Mouse (Mus musculus): Measurements from ENCODE around the gene Alox12b. TPM values are rescaled to one million over a fixed set of nuclear protein-coding genes. Genes with fewer than 3 reads are reported as not detected.

Gene Alox12b
- 0.05 TPM in 1 of 2 replicates, not detected in the other for polyA plus RNA-seq (2014; fragmentation: Nextera tagmentation; extraction: Ambion mirVana)

DNA sequence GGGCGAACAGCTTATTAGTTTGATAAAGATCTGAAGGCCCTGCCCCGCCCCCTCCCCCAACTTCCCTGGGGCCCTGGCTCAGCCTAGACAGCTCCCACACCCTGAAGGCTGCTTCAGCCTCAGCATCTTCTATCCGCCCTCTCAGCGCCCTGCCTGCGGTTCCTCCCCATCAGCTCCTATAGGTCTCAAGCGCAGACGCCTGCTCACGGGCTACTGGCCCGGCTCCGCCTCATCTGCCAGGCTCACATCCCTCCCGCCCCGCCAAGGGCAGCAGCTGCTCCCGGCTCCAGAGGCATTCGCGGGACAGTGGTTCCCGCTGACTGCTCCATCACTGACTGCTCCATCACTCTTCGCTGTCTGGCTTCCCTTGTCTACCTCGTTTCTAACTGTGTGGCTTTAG lies at the start of gene Alox12b:
Gene Alox12b, plus strand, starts transcription at position 190 of the 400 bp plus-strand sequence.
- no peak for ATAC-seq (ENCODE audit: insufficient number of reproducible peaks, low FRiP score, low TSS enrichment, low read depth)
- peak within 1 kb of the TSS; percentile 34 for H3K4me2 ChIP-seq (ENCODE audit: low read depth, severe bottlenecking)
- H3K36me3 ChIP-seq (ENCODE audit: control insufficient read depth, insufficient read depth, low read length): no peaks in the 10 kb centered on the region
- no peak within 1 kb of the TSS for H3K27ac ChIP-seq (replicated peaks; ENCODE audit: low read depth, low read length)
- peak; percentile 60 for DNase-seq (ENCODE audit: low spot score)
- H3K27me3 ChIP-seq (ENCODE audit: control insufficient read depth, insufficient read depth, low read length): peaks cover 22% of the 10 kb centered on the region
- no peaks in the 10 kb centered on the region for H3K9me3 ChIP-seq (ENCODE audit: control insufficient read depth, low read length)
- H3K4me3 ChIP-seq (ENCODE audit: low read depth, low read length): peak within 1 kb of the TSS; percentile 11; the same call in 1 of the 2 replicates
- H3K4me1 ChIP-seq (ENCODE audit: control insufficient read depth, insufficient read depth, low read length): peaks cover 2% of the 10 kb centered on the region; the same call in 1 of the 2 replicates
- H3K9ac ChIP-seq (ENCODE audit: low read length): 0 out of 2 replicates have a peak within 1 kb of the TSS, but pooled peaks have one; percentile 27
- WGBS: 3% methylated on average over 18 of the region's 18 CpGs

DNA sequence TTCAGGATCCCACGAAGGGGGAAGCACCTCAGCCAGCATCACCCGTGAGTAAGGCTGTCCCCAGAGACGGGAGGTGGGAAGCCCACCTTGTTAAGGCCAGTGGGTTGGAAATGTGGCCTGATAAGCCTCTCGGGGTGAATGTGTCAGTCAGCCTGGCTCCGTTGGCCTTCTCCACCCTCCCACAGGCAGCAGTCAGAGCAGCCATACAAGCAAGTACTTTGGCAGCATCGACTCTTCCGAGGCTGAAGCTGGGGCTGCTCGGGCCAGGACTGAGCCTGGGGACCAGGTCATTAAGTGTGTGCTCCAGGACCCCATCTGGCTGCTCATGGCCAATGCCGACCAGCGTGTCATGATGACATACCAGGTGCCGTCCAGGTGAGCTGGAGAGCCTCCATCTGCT lies 49.1 kb upstream of the Alox12b start:
- Histone ChIP-seq H3K4me3 (ENCODE audit: low read depth, low read length) (no peak overlapping the region), H3K27me3 (ENCODE audit: control insufficient read depth, insufficient read depth, low read length) (no peaks in the 10 kb centered on the region), H3K9ac (ENCODE audit: low read length) (no peak overlapping the region), H3K27ac (replicated peaks; ENCODE audit: low read depth, low read length) (no peak overlapping the region), H3K4me1 (ENCODE audit: control insufficient read depth, insufficient read depth, low read length) (0 out of 2 replicates have a peak, but pooled peaks cover 3% of the 10 kb centered on the region), H3K36me3 (ENCODE audit: control insufficient read depth, insufficient read depth, low read length) (peaks cover 19% of the 10 kb centered on the region; the same call in 1 of the 2 replicates), H3K9me3 (ENCODE audit: control insufficient read depth, low read length) (no peaks in the 10 kb centered on the region), H3K4me2 (ENCODE audit: low read depth, severe bottlenecking) (no peak overlapping the region)
- DNase-seq (ENCODE audit: low spot score) (no peak), ATAC-seq (ENCODE audit: insufficient number of reproducible peaks, low FRiP score, low TSS enrichment, low read depth) (no peak)
- 90% methylated on average over 11 of the region's 11 CpGs for WGBS

DNA sequence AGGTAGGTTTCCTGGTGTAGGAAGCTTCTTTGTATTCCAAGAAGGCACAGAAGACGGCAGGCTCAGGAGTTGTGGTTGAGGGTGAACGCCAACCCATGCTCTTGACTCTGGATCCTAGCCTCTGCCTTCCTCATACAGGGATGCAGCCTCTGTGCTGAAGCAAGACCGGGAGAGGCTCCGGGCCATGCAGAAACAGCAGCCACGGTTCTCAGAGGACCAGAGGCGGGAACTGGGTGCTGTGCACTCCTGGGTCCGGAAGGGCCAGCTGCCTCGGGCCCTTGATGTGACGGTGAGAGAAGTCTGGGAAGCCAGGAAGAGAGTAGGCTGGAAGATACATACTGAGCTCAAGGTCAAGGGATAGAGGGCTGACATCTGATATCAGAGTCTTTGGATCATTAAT lies 48.6 kb upstream of the Alox12b start:
- 92% methylated on average over 9 of the region's 9 CpGs for WGBS
- DNase-seq (ENCODE audit: low spot score) (no peak), ATAC-seq (ENCODE audit: insufficient number of reproducible peaks, low FRiP score, low TSS enrichment, low read depth) (no peak)
- Histone ChIP-seq H3K9ac (ENCODE audit: low read length) (no peak overlapping the region), H3K4me3 (ENCODE audit: low read depth, low read length) (no peak overlapping the region), H3K9me3 (ENCODE audit: control insufficient read depth, low read length) (no peaks in the 10 kb centered on the region), H3K4me1 (ENCODE audit: control insufficient read depth, insufficient read depth, low read length) (0 out of 2 replicates have a peak, but pooled peaks cover 3% of the 10 kb centered on the region), H3K36me3 (ENCODE audit: control insufficient read depth, insufficient read depth, low read length) (peaks cover 19% of the 10 kb centered on the region; the same call in 1 of the 2 replicates), H3K27me3 (ENCODE audit: control insufficient read depth, insufficient read depth, low read length) (no peaks in the 10 kb centered on the region), H3K4me2 (ENCODE audit: low read depth, severe bottlenecking) (no peak overlapping the region), H3K27ac (replicated peaks; ENCODE audit: low read depth, low read length) (no peak overlapping the region)

DNA sequence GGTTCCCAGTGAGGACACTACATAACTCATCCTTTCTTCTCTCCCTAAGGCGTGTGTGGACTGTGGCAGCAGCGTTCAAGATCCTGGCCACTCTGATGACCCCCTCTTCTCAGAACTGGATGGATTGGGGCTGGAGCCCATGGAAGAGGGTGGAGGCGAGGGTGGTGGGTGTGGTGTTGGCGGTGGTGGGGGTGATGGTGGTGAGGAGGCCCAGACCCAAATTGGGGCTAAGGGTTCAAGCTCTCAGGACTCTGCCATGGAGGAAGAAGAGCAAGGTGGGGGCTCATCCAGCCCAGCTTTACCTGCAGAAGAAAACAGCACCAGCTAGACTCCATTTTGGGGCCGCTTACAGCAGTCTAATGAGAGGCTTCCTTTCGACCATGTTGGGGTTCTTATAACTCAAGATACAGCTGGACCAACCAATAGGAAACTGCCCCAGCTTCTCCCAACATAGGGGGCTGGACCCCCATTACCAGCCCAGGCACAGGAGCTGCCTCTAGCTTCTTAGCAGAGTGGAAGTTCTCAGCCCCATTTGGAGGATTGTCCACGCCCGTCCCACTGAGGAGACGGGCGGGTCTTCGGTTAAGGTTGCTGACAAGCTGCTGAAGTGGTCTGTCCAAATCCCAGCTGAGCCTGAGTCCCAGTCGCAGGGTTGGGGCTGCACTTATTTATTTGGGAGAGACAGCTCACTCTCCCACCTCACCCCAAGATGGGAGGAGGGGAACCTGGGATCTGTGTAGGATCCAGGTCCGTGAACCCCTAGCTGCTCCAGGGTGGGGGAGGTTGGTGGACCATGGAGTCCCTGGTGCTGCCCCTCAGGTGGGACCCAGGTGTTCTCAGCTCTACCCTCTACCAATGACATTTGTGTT lies 47.5 kb upstream of the Alox12b start:
- H3K4me1 ChIP-seq (ENCODE audit: control insufficient read depth, insufficient read depth, low read length): 0 out of 2 replicates have a peak, but pooled peaks cover 3% of the 10 kb centered on the region
- WGBS: 80% methylated on average over 13 of the region's 13 CpGs
- H3K4me2 ChIP-seq (ENCODE audit: low read depth, severe bottlenecking): no peak overlapping the region
- peaks cover 10% of the 10 kb centered on the region; the same call in 1 of the 2 replicates for H3K36me3 ChIP-seq (ENCODE audit: control insufficient read depth, insufficient read depth, low read length)
- no peak overlapping the region for H3K27ac ChIP-seq (replicated peaks; ENCODE audit: low read depth, low read length)
- DNase-seq (ENCODE audit: low spot score): no peak
- no peak overlapping the region for H3K4me3 ChIP-seq (ENCODE audit: low read depth, low read length)
- no peak overlapping the region for H3K9ac ChIP-seq (ENCODE audit: low read length)
- ATAC-seq (ENCODE audit: insufficient number of reproducible peaks, low FRiP score, low TSS enrichment, low read depth): no peak
- no peaks in the 10 kb centered on the region for H3K27me3 ChIP-seq (ENCODE audit: control insufficient read depth, insufficient read depth, low read length)
- H3K9me3 ChIP-seq (ENCODE audit: control insufficient read depth, low read length): no peaks in the 10 kb centered on the region

DNA sequence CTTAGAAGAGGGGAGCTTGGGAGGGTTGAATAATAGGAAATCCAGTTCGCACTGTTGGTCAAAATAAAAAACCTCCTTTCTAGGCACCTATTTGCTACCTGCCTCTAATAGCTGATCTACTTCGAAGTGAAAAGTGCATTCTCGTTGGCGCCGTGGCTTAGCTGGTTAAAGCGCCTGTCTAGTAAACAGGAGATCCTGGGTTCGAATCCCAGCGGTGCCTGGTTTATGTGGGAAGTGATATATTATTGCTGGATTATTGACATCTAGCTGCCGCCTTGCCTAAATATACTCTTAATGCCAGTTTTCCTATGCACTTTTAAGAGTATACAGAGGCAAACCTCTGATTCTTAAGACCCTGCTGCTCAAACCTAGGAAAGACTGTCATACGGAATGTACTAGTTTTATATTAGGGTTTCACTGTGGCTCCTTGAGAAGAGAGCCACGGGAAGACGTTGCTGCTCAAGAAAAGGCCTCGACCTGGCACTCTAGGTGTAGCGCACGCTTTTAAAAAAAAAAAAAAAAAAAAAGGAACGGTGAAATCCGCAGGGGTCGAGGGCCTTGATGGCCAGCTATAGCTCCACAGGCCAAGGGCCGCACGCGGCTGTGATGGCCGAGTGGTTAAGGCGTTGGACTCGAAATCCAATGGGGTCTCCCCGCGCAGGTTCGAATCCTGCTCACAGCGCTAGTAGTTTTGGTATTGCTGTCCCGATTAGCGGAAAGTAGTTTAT lies 46.3 kb upstream of the Alox12b start:
- Histone ChIP-seq H3K4me1 (ENCODE audit: control insufficient read depth, insufficient read depth, low read length) (0 out of 2 replicates have a peak, but pooled peaks cover 3% of the 10 kb centered on the region), H3K27me3 (ENCODE audit: control insufficient read depth, insufficient read depth, low read length) (no peaks in the 10 kb centered on the region), H3K27ac (replicated peaks; ENCODE audit: low read depth, low read length) (no peak overlapping the region), H3K4me3 (ENCODE audit: low read depth, low read length) (peak overlapping the region; percentile 38), H3K9me3 (ENCODE audit: control insufficient read depth, low read length) (no peaks in the 10 kb centered on the region), H3K9ac (ENCODE audit: low read length) (peak overlapping the region; percentile 41; the same call in 1 of the 2 replicates), H3K36me3 (ENCODE audit: control insufficient read depth, insufficient read depth, low read length) (peaks cover 5% of the 10 kb centered on the region; the same call in 1 of the 2 replicates), H3K4me2 (ENCODE audit: low read depth, severe bottlenecking) (peak overlapping the region; percentile 51)
- WGBS: 1% methylated on average over 30 of the region's 30 CpGs
- peak; percentile 100 for DNase-seq (ENCODE audit: low spot score)
- peak; percentile 69 for ATAC-seq (ENCODE audit: insufficient number of reproducible peaks, low FRiP score, low TSS enrichment, low read depth)

DNA sequence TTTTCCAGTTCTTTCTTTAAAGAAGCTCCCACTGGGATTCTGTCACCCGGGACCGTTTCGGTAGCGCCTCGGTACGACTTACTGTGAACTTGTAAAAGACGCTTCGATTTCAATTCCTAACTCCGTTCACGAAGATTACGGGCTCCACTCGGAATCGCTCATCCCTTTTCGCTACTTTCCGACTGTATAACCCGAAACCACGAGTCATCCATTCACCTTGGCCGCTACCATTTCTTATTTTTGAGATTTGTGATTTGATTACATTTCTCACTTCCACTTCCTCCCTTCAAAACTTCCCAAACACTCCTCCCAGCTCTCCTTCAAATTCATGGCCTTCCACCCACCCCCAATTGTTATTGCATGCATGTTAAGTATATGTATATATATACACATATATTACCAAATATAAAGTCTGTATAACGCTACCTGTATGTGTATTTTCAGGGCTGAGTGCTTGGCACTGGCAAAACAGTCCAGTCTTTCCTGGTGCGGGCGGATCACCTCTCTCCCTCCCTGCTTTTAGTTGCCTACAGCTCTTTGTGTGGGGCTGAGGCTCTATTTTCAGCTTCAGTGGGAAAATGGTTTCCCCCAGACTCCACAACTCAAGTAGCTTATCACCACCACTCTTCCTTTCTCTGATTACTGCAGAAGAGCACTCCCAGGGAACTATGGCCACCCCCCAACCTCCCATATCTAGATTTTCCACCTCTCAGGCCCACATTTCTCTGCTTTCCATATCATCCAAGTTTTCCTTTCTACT lies 45.6 kb upstream of the Alox12b start:
- Histone ChIP-seq H3K27me3 (ENCODE audit: control insufficient read depth, insufficient read depth, low read length) (no peaks in the 10 kb centered on the region), H3K36me3 (ENCODE audit: control insufficient read depth, insufficient read depth, low read length) (no peaks in the 10 kb centered on the region; the same call in 1 of the 2 replicates), H3K4me3 (ENCODE audit: low read depth, low read length) (peak overlapping the region; percentile 38), H3K9me3 (ENCODE audit: control insufficient read depth, low read length) (no peaks in the 10 kb centered on the region), H3K27ac (replicated peaks; ENCODE audit: low read depth, low read length) (no peak overlapping the region), H3K9ac (ENCODE audit: low read length) (peak overlapping the region; percentile 41; the same call in 1 of the 2 replicates), H3K4me1 (ENCODE audit: control insufficient read depth, insufficient read depth, low read length) (0 out of 2 replicates have a peak, but pooled peaks cover 3% of the 10 kb centered on the region), H3K4me2 (ENCODE audit: low read depth, severe bottlenecking) (peak overlapping the region; percentile 51)
- DNase-seq (ENCODE audit: low spot score) (peak; percentile 43), ATAC-seq (ENCODE audit: insufficient number of reproducible peaks, low FRiP score, low TSS enrichment, low read depth) (no peak)
- 7% methylated on average over 21 of the region's 21 CpGs for WGBS

DNA sequence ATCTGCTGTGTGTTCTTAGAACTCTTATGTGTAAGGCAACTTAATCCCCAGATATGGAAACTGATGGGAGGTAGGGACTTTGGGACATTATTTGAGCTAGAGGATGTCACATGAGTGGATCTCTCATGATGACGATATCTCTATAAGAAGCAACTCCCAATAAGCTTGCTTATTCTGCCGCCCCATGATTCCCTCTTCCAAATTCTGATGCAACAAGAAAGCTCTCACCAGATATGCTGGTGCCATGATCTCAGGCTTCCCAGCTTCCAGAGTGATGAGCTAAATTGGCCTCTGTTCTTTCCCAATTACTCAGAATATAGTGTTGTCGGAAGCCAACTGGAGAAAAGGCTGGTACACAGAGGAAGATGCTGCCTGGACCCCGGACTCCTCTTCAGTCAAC lies 44.9 kb upstream of the Alox12b start:
- H3K36me3 ChIP-seq (ENCODE audit: control insufficient read depth, insufficient read depth, low read length): no peaks in the 10 kb centered on the region; the same call in 1 of the 2 replicates
- no peak for DNase-seq (ENCODE audit: low spot score)
- peak overlapping the region; percentile 38; the same call in 1 of the 2 replicates for H3K4me3 ChIP-seq (ENCODE audit: low read depth, low read length)
- H3K9me3 ChIP-seq (ENCODE audit: control insufficient read depth, low read length): no peaks in the 10 kb centered on the region
- 0 out of 2 replicates have a peak, but pooled peaks cover 3% of the 10 kb centered on the region for H3K4me1 ChIP-seq (ENCODE audit: control insufficient read depth, insufficient read depth, low read length)
- 61% methylated on average over 4 of the region's 4 CpGs for WGBS
- H3K9ac ChIP-seq (ENCODE audit: low read length): no peak overlapping the region
- H3K4me2 ChIP-seq (ENCODE audit: low read depth, severe bottlenecking): no peak overlapping the region; the same call in 1 of the 2 replicates
- H3K27me3 ChIP-seq (ENCODE audit: control insufficient read depth, insufficient read depth, low read length): no peaks in the 10 kb centered on the region
- no peak for ATAC-seq (ENCODE audit: insufficient number of reproducible peaks, low FRiP score, low TSS enrichment, low read depth)
- H3K27ac ChIP-seq (replicated peaks; ENCODE audit: low read depth, low read length): no peak overlapping the region

Measured in limb, embryonic 11.5 days (tissue).